Mouse (Mus musculus): ENCODE measurements around the gene Mthfd2l.

Gene Mthfd2l

DNA sequence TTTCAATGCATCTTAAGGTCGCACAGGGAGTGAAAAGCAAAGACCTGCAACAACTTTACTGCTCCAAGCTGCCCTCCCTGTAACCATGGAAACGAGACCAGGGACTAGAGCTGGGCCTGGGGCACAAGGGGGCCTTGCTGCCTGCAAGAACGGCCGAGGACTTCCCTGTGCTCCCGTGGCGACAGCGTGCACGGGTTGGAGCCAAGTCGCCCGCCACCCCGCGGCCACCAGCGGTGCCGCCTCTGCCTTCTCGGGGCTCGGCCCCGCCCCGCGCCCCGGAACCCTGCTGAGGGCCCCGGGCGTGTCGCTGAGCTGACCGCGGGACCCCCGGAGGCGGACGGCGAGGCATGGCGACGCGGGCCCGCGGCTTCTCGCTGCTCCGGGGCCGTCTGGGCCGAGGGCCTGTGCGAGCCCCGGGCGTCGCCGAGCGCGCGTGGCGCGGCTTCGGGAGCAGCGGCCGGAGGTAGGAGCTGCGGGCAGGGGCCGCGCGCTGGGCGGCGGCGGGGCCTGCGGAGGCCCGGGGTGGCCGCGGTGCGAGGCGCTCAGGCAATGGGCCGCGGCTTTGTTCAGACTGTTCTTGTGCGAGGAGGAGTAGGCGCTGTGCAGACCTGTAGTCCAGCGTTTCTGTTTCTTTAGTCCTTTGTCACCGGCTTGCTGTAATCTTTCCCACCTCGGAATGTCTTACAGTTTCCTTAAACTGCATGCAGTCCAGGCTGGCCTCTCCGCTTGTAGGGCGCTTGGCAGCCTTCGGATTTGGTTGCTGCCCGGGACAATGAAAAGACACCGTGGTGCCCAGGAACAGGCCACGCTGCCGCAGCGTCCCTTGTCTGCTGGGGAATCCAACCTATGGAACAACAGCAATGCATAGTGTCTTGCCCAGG, at the start of gene Mthfd2l:
Gene Mthfd2l, plus strand, starts transcription at position 147 of the 881 bp plus-strand sequence.
- peak; percentile 88 for DNase-seq

DNA sequence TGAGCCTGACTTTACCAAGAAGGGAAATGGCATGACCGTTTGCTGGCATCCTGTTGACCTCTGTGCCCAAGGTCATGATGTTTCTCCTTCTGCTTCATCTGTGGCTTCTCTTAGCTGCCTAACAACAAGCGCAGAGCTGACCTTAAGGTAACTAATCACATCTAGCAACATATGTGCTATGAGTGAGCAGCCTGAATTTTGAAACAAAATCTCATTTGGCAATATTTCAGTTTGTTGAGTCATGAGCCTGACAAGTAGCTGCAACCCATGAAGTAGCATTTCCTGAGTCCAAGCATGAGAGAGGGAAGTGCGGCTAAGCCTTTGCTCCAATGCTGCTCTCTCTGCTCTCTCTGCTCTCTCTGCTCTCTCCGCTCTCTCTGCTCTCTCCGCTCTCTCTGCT, 49.2 kb upstream of the Mthfd2l start:
- DNase-seq = no peak

DNA sequence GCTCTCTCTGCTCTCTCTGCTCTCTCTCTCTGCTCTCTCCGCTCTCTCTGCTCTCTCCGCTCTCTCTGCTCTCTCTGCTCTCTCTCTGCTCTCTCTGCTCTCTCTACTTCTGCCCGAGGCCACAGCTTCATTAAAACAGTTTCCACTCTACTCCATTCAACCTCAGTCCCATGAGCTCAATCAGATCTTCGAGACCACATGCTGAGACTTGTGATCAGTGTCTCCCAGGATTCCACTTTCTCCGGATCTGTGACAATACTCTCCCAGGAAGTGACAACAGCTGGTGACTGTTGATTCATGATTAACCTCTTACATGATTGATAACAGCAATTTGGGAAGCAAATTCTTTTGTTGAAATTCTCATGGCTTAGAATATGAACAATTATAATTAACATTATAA, 48.8 kb upstream of the Mthfd2l start:
- DNase-seq = no peak

DNA sequence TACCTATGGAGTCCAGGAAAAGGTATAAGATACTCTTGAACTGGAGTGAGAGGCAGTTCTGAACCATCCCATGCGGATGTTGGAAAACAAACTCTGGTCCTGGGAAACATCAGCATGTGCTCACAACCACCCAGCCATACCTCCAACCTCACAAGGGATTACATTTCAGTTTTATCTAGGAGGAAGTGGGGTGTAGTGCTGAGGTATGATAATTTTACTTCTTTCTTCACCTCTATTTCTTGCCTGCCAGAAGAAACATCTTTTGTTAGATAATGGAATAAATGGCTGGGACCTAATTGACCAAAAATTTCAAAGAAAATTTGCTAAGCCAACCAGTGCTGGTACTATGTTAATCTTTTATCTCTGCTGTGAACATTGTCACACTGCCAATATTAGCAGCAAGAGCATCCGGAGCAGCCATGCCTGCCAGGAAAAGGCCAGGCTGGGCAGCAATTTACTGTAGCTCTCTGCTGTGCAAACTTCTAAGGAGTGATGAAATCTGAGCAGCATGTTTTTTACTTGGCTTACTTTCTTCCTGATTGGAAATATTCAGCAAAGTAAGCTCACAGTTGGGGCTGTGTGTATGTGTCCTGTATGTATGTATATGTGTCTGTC, 46.2 kb upstream of the Mthfd2l start:
- DNase-seq = peak; percentile 25

DNA sequence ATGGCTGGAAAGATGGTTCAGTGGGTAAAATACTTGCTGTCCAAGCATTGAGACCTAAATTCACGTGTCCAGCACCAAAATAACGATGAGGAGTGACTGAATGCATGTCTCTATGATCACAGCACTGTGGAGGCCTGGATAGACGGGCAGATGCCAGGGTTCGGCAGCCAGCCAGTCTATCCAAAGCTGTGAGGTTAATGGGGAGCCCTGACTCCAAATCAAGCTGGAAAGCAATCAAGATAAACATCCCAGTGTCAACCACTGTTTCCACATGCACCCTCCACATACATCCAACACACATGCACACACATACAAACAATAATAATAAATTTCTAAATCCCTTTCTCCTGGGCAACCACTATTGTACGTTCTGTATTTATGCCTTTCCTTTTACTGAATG, 42.3 kb upstream of the Mthfd2l start:
- DNase-seq = no peak

DNA sequence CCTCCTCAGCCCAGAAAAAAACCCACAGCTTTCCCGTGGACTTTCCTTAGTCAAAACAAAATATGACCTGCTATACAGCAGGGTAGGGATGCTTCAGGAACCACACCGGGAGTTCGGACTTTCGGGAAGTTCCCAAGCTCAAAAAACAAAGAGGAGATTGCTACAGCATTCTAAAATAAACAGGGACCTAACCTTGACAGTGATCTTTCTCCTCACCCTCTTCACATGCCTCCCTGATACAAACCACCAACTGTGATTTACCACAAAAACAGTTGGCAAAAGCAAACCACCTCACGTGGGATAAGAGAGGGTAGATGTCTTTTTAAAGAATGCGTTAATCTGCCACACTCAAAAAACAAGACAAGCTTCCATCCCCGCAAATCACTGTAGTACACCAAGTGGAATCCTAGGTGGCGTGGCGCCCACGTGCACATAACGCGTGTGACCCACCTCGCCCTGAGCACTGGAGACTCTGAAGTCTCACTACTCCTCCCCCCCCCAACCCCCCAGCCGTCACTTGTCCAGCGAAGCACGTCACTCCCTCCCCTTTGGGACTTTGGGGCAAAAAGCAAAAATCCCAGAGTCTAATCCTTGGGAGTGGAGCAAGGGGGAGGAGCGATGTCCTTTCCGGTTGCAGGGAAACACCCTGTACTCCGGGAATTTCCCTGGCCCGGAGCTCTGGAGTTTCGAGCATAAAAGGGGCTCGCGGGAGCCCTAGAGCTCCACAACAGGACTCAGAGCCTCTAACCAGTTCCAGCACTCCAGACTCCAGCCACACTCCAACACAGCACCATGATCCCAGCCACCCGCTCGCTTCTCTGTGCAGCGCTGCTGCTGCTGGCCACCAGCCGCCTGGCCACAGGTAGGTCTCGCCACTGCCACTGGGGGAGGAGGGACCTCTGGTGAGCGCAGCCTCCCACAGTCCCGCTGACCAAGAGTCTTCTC, 40.1 kb upstream of the Mthfd2l start, which contains the start of gene Cxcl1:
Gene Cxcl1, plus strand, starts transcription at position 723 of the 945 bp plus-strand sequence.
- peak; percentile 61 for DNase-seq

DNA sequence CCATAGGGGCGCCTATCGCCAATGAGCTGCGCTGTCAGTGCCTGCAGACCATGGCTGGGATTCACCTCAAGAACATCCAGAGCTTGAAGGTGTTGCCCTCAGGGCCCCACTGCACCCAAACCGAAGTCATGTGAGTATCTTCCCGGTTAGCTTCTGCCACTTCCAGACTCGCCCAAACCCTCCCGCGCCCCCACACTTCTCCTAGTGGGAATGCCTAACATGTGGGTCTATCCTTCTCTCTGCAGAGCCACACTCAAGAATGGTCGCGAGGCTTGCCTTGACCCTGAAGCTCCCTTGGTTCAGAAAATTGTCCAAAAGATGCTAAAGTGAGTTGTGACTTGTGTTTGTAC, 39.5 kb upstream of the Mthfd2l start:
- no peak for DNase-seq

DNA sequence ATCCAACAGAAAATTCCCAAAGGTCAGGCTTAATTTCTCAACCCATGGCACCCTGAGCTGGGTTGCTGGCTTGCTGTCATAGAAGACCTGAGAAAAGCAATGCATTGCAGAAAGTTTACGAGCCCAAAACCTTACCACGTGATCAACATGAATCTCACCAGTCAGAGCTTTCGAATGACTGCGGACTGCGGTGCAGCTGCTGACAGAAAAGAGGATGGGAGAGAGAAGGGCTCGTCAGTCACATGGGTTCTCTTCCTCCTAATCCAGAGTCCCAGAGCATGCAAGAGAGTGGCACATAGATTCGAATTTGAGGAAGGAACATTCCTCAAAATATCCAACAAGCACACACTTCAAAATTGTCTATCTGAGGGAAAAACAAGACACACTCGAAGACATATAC, 36.7 kb upstream of the Mthfd2l start:
- DNase-seq = no peak

DNA sequence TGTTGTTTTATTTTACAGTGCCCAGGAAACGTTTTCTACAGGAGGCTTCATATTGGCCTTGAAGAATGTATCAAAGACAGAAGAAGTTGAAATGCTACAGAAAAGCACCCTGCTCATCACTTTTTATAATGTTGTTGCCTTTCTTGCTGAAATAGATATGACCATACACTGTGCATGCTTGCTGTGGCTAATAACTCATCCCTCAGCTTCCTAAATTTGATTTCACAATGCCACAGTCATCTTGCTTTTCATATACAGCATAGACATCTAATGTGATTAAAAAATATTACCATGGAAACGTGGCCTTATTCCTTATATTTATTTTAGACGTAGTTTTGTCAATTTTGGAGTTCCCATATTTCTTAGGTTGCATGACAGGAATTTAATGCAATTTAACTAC, 33.5 kb upstream of the Mthfd2l start:
- DNase-seq = no peak

DNA sequence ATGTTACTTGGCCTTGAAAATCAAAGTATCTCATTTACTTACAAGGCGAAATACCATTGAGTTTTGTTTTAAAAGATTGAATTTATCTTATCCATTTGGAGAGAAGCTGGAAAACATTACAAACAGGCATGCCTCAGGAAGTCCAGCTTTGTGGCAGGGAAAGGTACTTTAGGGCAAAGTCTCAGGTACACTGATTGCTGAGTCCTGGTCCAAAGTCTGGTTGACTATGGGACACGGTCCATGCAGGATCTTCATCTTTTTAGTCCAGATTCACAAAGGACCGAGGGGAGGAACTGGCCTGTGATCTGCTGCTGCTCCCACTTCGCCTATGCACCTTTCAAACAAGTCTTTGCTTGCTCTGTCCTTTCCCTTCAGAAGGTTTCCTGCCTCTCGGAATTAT, 31.6 kb upstream of the Mthfd2l start:
- no peak for DNase-seq

DNA sequence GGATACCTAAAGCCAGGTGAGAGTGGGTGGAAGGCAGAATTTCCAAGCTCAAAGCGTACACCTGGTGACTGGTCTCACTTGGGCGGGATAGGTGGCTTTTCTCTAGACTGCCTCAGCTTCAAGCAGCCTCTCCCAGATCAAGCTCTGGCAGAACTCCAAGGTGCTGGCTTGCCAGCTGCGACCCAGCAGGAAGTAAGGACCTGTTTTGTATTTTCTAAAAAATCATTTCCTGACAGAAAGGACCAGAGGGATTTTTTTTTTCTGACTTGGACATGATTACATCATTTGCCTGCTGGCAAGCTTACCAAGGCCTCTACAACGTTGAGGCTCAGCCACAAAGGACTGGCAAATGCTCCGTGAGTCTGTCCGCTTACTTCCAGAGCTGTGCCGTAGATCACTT, 30.8 kb upstream of the Mthfd2l start:
- peak; percentile 39 for DNase-seq

DNA sequence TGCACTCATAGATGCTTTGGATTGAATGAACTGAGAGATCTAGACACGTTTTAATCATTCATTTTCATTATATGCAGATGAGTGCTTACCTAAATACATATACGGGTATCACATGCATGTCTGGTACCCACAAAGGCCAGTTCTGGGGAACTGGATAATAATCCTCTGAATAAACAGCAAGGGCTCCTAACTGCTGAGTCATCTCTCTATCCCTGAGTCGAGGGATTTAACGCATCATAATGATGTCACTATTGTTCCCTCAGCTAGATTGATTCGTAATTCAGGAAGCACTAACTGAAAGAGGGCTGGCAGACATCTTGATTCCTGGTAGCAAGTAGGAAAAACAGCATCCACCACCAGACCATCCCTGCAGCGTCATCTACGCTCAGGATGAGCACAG, 30.2 kb upstream of the Mthfd2l start:
- no peak for DNase-seq

DNA sequence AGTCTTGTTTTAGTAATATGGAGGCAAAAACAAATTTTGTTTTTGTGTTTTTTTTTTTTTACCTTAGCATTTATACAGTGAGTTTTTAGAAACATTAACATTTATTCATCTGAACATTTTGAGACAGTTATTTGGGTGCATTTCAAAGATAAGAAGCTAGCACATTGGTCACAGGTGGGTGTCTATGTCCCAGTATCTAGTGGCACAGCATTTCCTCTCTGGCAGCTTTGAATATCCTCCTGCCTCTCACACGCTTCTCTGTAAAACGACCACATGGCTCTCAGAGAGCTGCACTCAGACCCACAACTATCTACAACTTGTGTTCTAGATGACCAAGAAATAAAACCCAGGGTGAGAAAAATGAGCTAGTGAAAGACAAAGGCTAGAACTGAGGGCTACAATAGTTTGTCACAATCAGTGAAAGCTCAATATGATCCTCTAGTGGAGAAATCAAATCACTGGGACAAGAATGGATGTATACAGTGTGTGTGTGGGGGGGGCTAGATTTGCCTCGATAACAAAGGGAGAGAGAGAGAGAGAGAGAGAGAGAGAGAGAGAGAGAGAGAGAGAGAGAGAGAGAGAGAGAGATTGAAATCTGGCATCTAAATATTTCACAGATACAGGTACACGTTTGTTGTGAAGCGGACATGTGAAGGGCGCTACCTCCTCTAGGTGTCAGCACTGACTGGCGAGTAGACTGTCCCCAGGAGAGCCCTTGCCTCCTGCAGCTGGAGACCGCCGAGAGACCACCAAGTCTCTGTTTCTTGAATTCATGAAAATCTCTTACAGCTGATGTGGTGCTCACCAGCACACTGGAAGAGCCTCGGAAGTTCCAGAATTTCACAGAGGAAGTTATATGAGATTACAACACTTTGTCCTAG, 28.3 kb upstream of the Mthfd2l start:
- DNase-seq = no peak

DNA sequence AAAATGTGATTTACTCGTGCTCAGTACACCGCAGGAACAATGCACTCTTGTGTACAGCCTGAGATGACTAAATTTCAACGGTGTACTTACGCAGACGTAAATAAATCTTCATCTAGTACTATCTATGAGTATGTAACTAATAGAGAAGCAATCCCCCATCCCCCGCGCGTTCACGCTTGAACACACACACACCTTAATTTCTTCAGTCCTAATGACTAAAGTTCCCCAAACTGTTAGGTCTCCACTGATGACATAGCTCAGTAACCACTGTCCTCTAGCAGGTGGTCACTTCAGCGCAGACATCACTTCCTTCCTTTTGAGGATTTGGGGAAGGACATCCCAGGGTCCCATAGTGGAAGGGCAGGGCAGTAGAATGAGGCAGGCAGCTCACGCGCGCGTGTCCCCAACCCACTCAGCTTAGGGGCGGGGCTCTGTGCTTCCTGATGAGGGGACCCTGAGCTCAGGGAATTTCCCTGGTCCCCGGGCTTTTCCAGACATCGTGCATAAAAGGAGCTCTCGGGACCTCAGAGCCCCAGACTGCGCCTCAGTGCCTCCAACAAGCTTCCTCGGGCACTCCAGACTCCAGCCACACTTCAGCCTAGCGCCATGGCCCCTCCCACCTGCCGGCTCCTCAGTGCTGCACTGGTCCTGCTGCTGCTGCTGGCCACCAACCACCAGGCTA, 27.4 kb upstream of the Mthfd2l start, which contains the start of gene Cxcl2:
Gene Cxcl2, plus strand, starts transcription at position 533 of the 682 bp plus-strand sequence.
- no peak for DNase-seq

DNA sequence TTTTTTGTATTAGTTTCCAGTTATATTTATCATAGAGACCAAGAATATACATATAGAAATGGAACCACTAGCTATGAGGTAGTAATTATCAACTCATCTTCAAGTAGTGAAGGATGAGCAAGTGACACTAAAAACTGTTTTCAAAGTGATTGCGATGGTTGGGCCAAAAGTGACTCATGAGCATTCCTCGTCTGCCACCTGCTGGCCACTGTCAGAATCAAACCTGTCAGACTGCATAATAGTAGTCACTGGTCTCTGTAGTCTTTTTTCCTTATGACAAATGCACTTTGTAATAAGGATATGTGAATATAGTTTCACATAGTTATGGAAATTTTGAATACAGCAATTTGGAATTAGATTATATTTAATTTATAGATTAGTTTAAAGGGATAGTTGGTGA, 21.9 kb upstream of the Mthfd2l start:
- DNase-seq = peak; percentile 76

DNA sequence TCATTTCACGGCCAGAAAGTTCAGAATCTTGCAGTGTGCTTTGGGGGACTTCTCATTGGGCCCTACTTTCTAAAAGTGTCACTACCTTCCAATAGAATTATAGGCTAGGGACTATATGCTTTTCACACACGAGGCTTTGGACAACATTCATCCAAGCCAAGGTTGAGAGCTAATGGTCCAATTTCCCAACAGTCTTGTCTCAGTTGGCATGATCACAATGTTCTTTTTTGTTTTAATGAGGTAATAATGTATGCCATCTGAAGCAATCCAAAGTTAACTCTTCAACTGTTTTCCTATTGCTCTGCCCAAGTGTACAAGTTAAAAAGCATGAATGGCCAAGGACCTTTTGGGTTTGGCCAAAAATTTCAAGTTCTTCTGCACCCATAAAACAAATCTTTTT, 11.4 kb upstream of the Mthfd2l start:
- DNase-seq = no peak

DNA sequence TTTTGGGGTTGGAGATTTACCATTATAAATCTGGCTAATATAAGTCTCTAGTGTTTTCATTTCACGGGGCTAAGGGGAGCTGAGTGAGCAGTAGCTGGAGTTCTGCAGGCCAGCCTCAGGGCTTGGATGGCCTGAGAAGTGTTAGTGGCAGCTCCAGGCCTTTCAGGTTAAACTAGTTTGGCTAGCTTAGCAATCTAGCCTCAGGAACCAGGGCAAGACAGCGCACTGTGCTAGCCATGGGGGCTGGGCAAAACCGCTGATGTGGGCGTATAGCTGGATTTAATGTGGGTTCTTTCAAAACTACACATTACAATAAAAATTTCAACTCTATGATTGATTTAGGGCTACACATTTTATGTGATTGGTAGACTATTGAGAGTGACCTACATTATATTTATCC, 8.0 kb upstream of the Mthfd2l start:
- no peak for DNase-seq

DNA sequence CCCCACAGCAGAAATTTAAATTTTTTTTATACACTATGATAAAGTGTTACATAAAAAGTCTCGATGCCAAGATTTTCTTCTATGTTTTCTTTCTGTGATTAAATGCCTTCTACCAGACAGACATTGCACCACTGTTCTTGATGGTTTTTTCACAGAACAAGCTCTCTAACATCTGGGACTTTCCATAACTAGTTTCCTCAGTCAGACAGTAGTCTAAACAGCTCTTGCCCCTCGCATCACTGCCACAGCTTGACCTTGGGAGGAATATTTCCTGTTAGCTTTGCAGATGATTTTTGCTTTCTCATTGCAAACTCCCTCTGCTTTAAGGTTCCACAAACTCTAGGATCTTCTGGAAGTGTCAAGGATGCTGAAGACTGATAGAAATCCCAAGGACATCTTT, 371 bp upstream of the Mthfd2l start:
- DNase-seq = no peak

DNA sequence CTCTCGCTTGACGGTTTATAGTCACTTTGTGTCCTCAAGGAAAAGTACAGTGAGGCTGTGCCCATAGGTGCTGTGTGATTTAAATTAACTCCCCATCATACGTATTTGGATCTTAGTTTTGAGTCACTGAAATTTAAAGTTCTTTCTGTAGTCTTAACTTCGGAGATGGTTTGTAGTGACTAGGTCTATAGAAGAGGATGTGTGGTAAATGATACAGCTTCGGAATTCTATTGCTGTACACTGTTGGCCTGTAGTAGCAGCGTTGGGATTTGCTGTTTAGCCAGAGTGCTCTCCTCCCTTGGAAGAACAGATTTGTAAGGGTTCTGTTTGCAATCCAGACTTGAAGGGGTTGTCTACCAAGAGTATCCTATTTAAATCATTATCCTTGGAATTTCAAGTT, 994 bp downstream of the Mthfd2l start:
- no peak for DNase-seq

DNA sequence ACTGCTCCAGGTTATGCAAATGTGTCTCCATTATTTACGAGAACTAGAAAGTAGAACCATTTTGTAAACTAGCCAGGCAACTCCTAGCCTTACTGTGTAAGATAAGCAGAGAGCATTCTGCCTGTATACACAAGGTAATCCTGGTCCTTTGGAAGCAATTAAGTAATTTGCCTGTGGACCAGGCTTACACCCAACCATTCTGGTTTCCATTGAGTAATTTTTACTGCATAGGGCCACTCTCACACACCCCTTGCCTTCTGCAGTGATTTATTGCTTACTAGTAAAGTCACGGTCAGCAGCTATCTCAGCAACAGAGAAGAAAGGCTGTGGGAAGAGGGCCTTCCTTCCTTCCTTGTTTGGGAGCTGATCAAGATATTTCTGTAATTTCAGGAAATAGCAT, 5.8 kb downstream of the Mthfd2l start:
- no peak for DNase-seq

DNA sequence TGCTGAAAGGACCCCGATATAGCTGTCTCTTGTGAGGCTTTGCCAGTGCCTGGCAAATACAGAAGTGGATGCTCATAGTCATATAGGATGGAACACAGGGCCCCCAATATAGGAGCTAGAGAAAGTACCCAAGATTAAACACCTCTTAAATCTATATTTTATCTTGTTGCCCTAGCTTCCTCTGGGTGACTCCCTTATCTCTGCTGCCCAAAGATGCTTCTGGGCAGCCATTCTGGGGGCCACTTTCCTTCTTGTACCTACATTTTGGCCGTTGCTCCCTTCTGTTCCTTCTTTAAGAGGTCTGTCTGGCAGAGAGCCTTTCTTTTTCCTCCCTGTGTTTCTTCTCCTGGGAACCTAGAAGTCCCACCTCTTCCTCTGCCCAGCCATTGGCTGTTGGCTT, 14.5 kb downstream of the Mthfd2l start:
- DNase-seq = no peak

DNA sequence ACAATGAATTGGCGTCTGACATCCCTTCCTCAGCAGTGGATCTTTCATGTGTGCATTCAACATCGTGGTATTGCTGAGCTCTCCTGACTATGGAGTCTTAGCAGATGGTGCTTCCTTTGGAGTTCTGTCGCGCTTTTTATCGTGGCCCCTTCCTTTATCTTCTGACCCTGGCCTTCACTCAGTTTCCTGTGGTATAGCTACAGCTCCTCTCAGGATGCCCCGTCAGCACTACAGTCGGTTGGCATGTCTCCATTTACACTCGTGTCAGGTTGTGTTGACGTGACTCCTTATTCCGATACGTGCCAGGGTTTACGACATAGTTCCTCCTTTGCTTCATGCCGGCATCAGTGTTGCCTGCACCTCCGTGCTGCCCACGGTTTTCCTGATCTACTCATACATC, 18.6 kb downstream of the Mthfd2l start:
- no peak for DNase-seq
